Mouse (Mus musculus) heart, embryonic 14.5 days (tissue): ENCODE results near the gene Phf5a. TPM values are rescaled to one million over a fixed set of nuclear protein-coding genes. Genes with fewer than 3 reads are reported as not detected.

Experiments used
- ATAC-seq: fragments of 200-750 bp; cut with Nextera tagmentation; 2 replicates; pipeline ENCODE4 v1.8.0; 2017; ENCODE audit warnings: low read depth, moderate TSS enrichment; ENCODE audit not compliant: insufficient number of reproducible peaks, insufficient read depth, low FRiP score
- H3K27ac ChIP-seq, 2 experiments: fragments of 200-500 bp in 1 of 2; fragments of 300-500 bp in 1 of 2; sonication (generic) in 1 of 2; replicated peaks in 1 of 2; 2 replicates each; pipeline ENCODE4 v1.5.1; 2012 to 2014; ENCODE audit warnings: low read depth in 2 of 2, low read length in 2 of 2, control low read depth in 1 of 2, mild to moderate bottlenecking in 1 of 2, mixed read lengths in 1 of 2; ENCODE audit not compliant: control insufficient read depth in 1 of 2, insufficient read depth in 1 of 2
- H3K27me3 ChIP-seq: fragments of 300-500 bp; sonication (generic); 2 replicates; pipeline ENCODE4 v1.6.1; 2014; ENCODE audit warnings: mild to moderate bottlenecking, low read length, control low read depth; ENCODE audit not compliant: control insufficient read depth, insufficient read depth
- H3K36me3 ChIP-seq: fragments of 300-500 bp; sonication (generic); 2 replicates; pipeline ENCODE4 v1.6.1; 2014; ENCODE audit warnings: mild to moderate bottlenecking, control low read depth, low read length, mixed read lengths; ENCODE audit not compliant: control insufficient read depth, insufficient read depth
- H3K4me1 ChIP-seq, 2 experiments: fragments of 200-500 bp in 1 of 2; fragments of 300-500 bp in 1 of 2; sonication (generic) in 1 of 2; 2 replicates each; pipeline ENCODE4 v1.6.1; 2012 to 2014; ENCODE audit warnings: low read length in 2 of 2, control low read depth in 1 of 2, mixed read lengths in 1 of 2; ENCODE audit not compliant: control insufficient read depth in 2 of 2, insufficient read depth in 2 of 2
- H3K4me2 ChIP-seq: fragments of 300-500 bp; sonication (generic); 2 replicates; pipeline ENCODE4 v1.6.1; 2014; ENCODE audit warnings: mild to moderate bottlenecking, low read length
- H3K4me3 ChIP-seq, 2 experiments: fragments of 200-500 bp in 1 of 2; fragments of 300-500 bp in 1 of 2; sonication (generic) in 1 of 2; 2 replicates each; pipeline ENCODE4 v1.5.1; 2012 to 2014; ENCODE audit warnings: low read length in 2 of 2, mild to moderate bottlenecking in 2 of 2, control low read depth in 1 of 2, low read depth in 1 of 2, moderate library complexity in 1 of 2; ENCODE audit not compliant: control insufficient read depth in 1 of 2, insufficient read depth in 1 of 2
- H3K9ac ChIP-seq: fragments of 300-500 bp; sonication (generic); 2 replicates; pipeline ENCODE4 v1.6.1; 2014; ENCODE audit warnings: mild to moderate bottlenecking, low read length
- H3K9me3 ChIP-seq: fragments of 300-500 bp; sonication (generic); 2 replicates; pipeline ENCODE4 v1.6.1; 2016; ENCODE audit warnings: low read length, control low read depth; ENCODE audit not compliant: control insufficient read depth
- WGBS: fragments of 180-500 bp; shearing (Covaris S2); extraction: QIAGEN DNeasy Blood & Tissue Kit; methylation state at CpG from one replicate; pipeline ENCODE4 v1.1.7; 2014; 5-methylcytosine and 5-hydroxymethylcytosine counted together
- polyA plus RNA-seq: library from polyadenylated mRNA; unstranded; fragments of >200 nt; fragmentation: Nextera tagmentation; extraction: Ambion mirVana; gene quantifications from 2 replicates; pipeline ENCODE4 v1.2.1, GENCODE M21; 2014

Phf5a gene
- polyA plus RNA-seq, 1 experiment from 2014 or later, result 106 TPM

DNA sequence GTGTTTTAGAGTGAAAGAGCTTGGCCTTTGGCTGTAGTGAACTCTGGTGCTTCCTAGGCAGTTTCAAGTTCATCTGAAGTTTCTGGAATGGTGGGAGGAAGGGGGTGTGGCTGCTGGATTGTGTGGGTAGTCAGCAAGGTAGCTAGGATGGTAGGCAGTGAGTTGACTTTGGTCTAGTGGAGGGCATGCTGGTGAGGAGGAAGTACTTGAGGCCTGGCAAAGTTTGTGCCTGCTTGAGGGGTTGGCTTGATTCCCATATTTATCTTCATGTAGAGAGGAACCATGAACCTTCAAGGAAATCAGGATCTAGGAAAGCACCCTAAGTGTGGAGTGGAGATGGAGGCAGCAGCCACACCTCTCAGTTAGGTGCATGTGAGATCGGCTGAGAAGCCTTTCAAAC is 22.3 kb upstream of the Phf5a start:
- ATAC-seq, result no peak
- Histone ChIP-seq H3K36me3 (peaks cover 98% of the 10 kb centered on the region), H3K27me3 (no peaks in the 10 kb centered on the region), H3K9me3 (no peaks in the 10 kb centered on the region), H3K4me1 (peaks cover 2 to 9% of the 10 kb centered on the region in 2 experiments; a peak in 3 of 4 replicates), H3K4me2 (no peak overlapping the region), H3K27ac (no peak overlapping the region), H3K9ac (no peak overlapping the region), H3K4me3 (no peak overlapping the region)
- WGBS, result 62% methylated on average over 1 of the region's 1 CpGs

DNA sequence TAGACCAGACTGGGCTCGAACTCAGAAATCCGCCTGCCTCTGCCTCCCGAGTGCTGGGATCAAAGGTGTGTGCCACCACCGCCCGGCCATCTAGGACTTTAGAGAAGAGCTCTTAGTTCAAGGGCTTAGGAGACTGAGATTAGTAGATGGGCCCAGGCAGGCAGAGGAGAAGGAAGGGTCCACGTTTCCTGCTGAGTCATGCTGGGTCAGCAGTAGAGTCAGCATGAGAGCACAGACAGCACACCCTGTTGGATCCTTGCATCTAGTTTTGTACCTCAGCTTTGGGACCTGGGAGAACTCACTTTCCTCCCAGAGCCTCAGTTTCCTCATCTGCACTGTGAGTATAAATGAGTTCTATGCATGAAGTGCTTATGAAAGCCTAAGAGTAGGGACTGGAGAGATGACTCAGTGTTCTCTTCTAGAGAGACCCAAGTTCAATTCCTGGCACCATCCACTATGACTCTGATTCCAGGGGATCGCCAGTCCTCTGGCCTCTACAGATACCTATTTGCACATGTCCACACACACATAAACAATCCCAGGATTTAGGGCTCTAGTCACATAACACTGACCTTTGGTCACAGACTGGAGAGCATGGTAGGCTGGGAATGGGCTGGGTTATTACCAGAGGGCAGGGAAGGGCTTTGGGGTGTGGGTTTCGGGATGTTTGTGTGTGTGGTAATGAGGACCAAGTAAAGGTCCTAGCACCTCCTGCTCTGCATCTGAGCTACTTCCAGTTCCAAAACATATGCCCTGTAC is 20.3 kb upstream of the Phf5a start:
- peaks cover 98% of the 10 kb centered on the region for H3K36me3 ChIP-seq
- ATAC-seq, result no peak

DNA sequence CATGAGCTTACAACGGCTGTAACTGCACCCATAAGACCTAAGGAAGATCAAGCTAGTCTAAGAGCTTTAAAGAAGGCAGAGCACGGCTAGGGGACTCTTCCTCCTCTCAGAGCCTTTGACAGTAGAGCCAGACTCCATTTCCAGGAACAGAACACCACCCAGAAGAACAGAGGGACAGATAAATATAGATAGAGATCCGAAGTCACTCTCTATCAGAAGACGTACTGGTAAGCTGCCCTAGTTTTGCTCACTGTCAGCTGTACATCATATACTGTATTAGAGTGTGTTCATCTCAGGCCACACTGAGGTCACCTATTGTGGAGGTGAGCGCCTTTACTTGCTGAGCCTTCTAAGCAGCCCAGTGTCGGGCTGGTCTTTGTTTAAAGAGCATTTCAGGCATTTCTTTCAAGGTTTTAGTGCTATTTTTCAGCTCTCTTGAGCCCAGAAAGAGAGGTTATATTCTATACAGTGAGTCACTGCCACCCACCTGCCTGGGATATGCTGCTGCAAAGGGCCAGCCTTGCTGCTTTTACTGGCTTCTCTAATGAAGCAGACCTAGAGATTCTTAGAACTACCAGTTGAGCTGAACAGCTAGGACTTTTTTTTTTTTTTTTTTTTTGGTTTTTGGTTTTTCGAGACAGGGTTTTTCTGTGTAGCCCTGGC is 19.6 kb upstream of the Phf5a start:
- ATAC-seq, result no peak
- H3K4me1 ChIP-seq, result peaks cover 0 to 4% of the 10 kb centered on the region in 2 experiments; a peak in 2 of 4 replicates
- H3K9ac ChIP-seq, result no peak overlapping the region
- H3K36me3 ChIP-seq, result peaks cover 96% of the 10 kb centered on the region
- no peak overlapping the region for H3K4me2 ChIP-seq
- H3K4me3 ChIP-seq, result no peak overlapping the region
- no peak overlapping the region for H3K27ac ChIP-seq
- no peaks in the 10 kb centered on the region for H3K27me3 ChIP-seq
- 84% methylated on average over 7 of the region's 7 CpGs for WGBS
- no peaks in the 10 kb centered on the region for H3K9me3 ChIP-seq

More for the DNA sequence above, 20.3 kb upstream of the Phf5a start:
- Histone ChIP-seq H3K27me3 (no peaks in the 10 kb centered on the region), H3K4me3 (no peak overlapping the region), H3K9ac (no peak overlapping the region), H3K4me2 (no peak overlapping the region), H3K9me3 (no peaks in the 10 kb centered on the region), H3K4me1 (peaks cover 0 to 4% of the 10 kb centered on the region in 2 experiments; a peak in 2 of 4 replicates), H3K27ac (no peak overlapping the region)
- WGBS, result 83% methylated on average over 8 of the region's 8 CpGs

DNA sequence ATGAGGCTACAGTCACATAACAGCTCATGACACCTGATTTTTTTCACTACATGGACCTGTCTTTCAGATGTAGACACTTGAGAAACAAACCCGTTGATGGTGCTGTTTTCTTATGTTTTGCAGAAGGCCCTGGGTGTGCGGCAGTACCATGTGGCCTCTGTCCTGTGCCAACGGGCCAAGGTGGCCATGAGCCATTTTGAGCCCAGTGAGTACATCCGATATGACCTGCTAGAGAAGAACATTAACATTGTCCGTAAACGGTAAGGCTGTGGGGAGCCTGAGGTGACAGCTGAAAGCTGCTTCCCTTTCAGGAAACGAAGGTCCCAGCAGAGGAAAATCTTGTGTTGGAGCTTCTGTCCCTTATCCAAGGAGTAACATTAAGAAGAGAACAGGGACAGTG is 17.5 kb upstream of the Phf5a start:
- H3K27me3 ChIP-seq, result no peaks in the 10 kb centered on the region
- WGBS, result 89% methylated on average over 7 of the region's 7 CpGs
- no peak overlapping the region for H3K27ac ChIP-seq
- H3K4me3 ChIP-seq, result no peak overlapping the region
- no peaks in the 10 kb centered on the region for H3K9me3 ChIP-seq
- no peak overlapping the region for H3K4me2 ChIP-seq
- H3K9ac ChIP-seq, result no peak overlapping the region
- peaks cover 83% of the 10 kb centered on the region for H3K36me3 ChIP-seq
- H3K4me1 ChIP-seq, result peaks cover 0 to 9% of the 10 kb centered on the region in 2 experiments; a peak in 3 of 4 replicates
- ATAC-seq, result no peak

DNA sequence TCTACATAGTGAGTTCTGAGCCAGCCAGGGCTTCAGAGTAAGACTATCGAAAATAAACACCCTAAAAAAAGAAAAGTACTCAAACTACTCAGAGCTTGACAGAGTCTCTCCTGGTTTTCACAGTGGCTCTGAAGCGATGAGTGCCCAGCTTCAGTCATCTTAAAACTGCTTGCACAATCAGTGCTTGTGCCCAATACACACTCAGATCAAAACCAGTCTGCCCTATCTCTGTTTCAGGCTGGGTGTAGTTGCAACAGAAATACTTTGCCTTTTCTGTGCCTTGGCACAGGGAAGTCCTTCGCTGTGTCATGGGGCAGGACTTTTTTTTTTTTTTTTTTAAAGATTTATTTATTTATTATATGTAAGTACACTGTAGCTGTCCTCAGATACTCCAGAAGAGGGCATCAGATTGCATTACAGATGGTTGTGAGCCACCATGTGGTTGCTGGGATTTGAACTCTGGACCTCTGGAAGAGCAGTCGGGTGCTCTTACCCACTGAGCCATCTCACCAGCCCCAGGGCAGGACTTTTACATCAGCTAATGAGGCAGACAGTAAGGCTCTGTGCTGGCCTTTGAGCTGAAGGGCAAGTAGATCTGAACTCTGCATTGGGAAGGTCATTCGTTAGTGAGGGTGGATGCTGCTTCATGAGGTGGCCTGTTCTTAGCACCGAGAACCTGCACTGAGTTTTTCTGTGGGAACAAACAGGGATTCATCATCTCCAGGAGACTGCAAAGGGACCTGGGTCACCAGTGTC is 15.3 kb upstream of the Phf5a start:
- WGBS, result 79% methylated on average over 6 of the region's 6 CpGs
- ATAC-seq, result no peak
- no peak overlapping the region for H3K4me2 ChIP-seq
- H3K9ac ChIP-seq, result no peak overlapping the region
- no peaks in the 10 kb centered on the region for H3K9me3 ChIP-seq
- H3K36me3 ChIP-seq, result peaks cover 62% of the 10 kb centered on the region
- no peak overlapping the region for H3K27ac ChIP-seq
- H3K27me3 ChIP-seq, result no peaks in the 10 kb centered on the region
- H3K4me1 ChIP-seq, result peaks cover 0 to 12% of the 10 kb centered on the region in 2 experiments; a peak in 3 of 4 replicates
- no peak overlapping the region for H3K4me3 ChIP-seq

GRCm38 (mm10) chr15:81885418-81885934 is 13.8 kb upstream of the Phf5a start:
- H3K4me3 ChIP-seq, result no peak overlapping the region
- no peak overlapping the region for H3K9ac ChIP-seq
- H3K4me1 ChIP-seq, result peaks cover 3 to 19% of the 10 kb centered on the region in 2 experiments
- no peak for ATAC-seq
- peaks cover 48% of the 10 kb centered on the region for H3K36me3 ChIP-seq
- H3K4me2 ChIP-seq, result no peak overlapping the region
- no peaks in the 10 kb centered on the region for H3K9me3 ChIP-seq
- 93% methylated on average over 3 of the region's 3 CpGs for WGBS
- H3K27me3 ChIP-seq, result no peaks in the 10 kb centered on the region
- no peak overlapping the region for H3K27ac ChIP-seq

GRCm38 (mm10) chr15:81882348-81882747 is 10.6 kb upstream of the Phf5a start:
- 84% methylated on average over 3 of the region's 3 CpGs for WGBS

More at GRCm38 (mm10) chr15:81882348-81882747, 10.6 kb upstream of the Phf5a start:
- no peaks in the 10 kb centered on the region for H3K27me3 ChIP-seq
- peaks cover 12 to 43% of the 10 kb centered on the region in 2 experiments for H3K4me1 ChIP-seq
- no peaks in the 10 kb centered on the region for H3K9me3 ChIP-seq
- no peak for ATAC-seq
- H3K4me3 ChIP-seq, result no peak overlapping the region
- H3K4me2 ChIP-seq, result no peak overlapping the region
- H3K27ac ChIP-seq, result no peak overlapping the region
- peaks cover 17% of the 10 kb centered on the region for H3K36me3 ChIP-seq
- H3K9ac ChIP-seq, result no peak overlapping the region
